In the genomic region with DNA sequence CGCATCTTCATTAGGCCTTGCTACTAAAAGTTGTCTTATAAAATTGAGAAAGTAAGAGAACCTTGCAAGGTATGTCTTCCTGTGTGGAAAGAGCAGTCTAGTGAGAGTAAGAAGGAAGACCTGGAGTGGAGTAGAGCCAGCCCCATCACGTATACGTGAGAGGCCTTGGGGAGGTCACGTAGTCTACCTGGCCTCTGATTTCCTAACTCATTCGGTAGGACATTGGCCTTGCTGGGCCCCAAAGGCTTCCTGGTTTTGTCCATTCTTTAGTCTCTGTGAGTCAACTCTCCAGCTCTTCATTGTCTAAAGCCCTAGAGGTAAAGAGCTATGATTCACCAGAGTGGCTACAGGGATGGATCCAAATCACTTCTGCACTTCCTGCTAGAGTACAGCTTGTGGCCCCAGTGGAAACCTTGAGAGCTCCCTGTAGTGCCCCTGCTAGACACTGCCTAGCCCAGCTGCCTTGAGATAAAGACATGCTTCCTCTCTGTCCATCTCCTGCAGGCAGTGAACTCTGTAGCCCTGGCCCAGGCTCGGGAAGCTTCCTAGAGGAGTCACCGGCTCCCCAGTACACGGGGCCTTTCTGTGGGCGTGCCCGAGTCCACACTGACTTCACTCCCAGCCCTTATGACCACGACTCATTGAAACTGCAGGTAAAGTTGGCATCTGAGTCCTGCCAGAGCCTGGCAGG, we compare ENCODE assay signal across 26 mouse cellular contexts. TPM values are rescaled to one million over a fixed set of nuclear protein-coding genes. Genes with fewer than 3 reads are reported as not detected.
DNase-seq lines count a peak whose midpoint lies in the region; ATAC-seq lines count a peak whose summit lies in the region.
"Had no signal": no experiment of that assay in that cellular context is flagged by ENCODE, and none has a peak within 500 bp of the region (broad histone marks: within the 10 kb centered on the region; RNA-seq: fewer than 3 reads in every experiment).

No protein-coding gene starts in this region.

- H3K4me2 ChIP-seq in intestine, embryonic 15.5 days (replicated peaks), result no peak overlapping the region
- no peak overlapping the region for H3K4me2 ChIP-seq in stomach, embryonic 16.5 days (ENCODE audit: low read depth, low read length)
- H3K4me2 ChIP-seq: forebrain, embryonic 13.5 days; heart, embryonic 13.5 days; hindbrain, embryonic 12.5 days; hindbrain, embryonic 15.5 days had no signal

- peak; percentile 72 for ATAC-seq in intestine, embryonic 15.5 days
- ATAC-seq in stomach, embryonic 16.5 days (ENCODE audit: insufficient read depth, low FRiP score), result peak; percentile 33; the same call in 1 of the 2 replicates
- ATAC-seq in inflammation-experienced regulatory T-cells, adult 6 months, result no peak
- ATAC-seq: activated CD4-positive, CD25-positive, alpha-beta regulatory T cell, adult 4 months; forebrain, embryonic 13.5 days; forebrain, embryonic 16.5 days had no signal

- no peak overlapping the region for H3K4me3 ChIP-seq in intestine, embryonic 15.5 days (replicated peaks)
- H3K4me3 ChIP-seq in stomach, embryonic 16.5 days (replicated peaks; ENCODE audit: low read length), result no peak overlapping the region
- H3K4me3 ChIP-seq: forebrain, embryonic 10.5 days; forebrain, embryonic 13.5 days; heart, embryonic 13.5 days; hindbrain, embryonic 12.5 days; hindbrain, embryonic 15.5 days had no signal

- 79% methylated on average over 11 of the region's 11 CpGs for WGBS in intestine, embryonic 15.5 days
- 76% methylated on average over 11 of the region's 11 CpGs for WGBS in stomach, embryonic 16.5 days

- no peaks in the 10 kb centered on the region for H3K4me1 ChIP-seq in intestine, embryonic 15.5 days (replicated peaks)
- no peaks in the 10 kb centered on the region for H3K4me1 ChIP-seq in stomach, embryonic 16.5 days (ENCODE audit: control insufficient read depth, insufficient read depth, low read length)
- H3K4me1 ChIP-seq: forebrain, embryonic 13.5 days; heart, embryonic 13.5 days; hindbrain, embryonic 12.5 days; hindbrain, embryonic 15.5 days had no signal

- H3K36me3 ChIP-seq in intestine, embryonic 15.5 days, result no peaks in the 10 kb centered on the region
- H3K36me3 ChIP-seq in stomach, embryonic 16.5 days (ENCODE audit: control insufficient read depth, insufficient read depth, low read length), result no peaks in the 10 kb centered on the region
- H3K36me3 ChIP-seq: forebrain, embryonic 10.5 days; G1E; heart, embryonic 13.5 days; hindbrain, embryonic 12.5 days; hindbrain, embryonic 15.5 days had no signal

- peak; percentile 44 for DNase-seq in heart, adult 11 months
- no peak for DNase-seq in heart, postnatal 25 days (ENCODE audit: low spot score)
- peak; percentile 20 for DNase-seq in 416B (ENCODE audit: low read depth)
- DNase-seq in yolk sac, embryonic 10.5 days (ENCODE audit: low spot score), result no peak
- DNase-seq in ovary, postnatal 10 days (ENCODE audit: low spot score), result no peak
- DNase-seq: adrenal gland, adult 8-10 months; adrenal gland, postnatal 25 days; cerebellum, adult 18-20 months; cerebellum, adult 9-10 months; cerebellum, postnatal 14 days; gastrocnemius, postnatal 14 days; heart, adult 18-20 months; heart, postnatal 14 days; kidney, adult 11 months had no signal

- H3K9ac ChIP-seq in intestine, embryonic 15.5 days, result no peak overlapping the region
- H3K9ac ChIP-seq in stomach, embryonic 16.5 days (ENCODE audit: low read length), result no peak overlapping the region
- H3K9ac ChIP-seq: forebrain, embryonic 13.5 days; heart, embryonic 13.5 days; hindbrain, embryonic 12.5 days; hindbrain, embryonic 15.5 days had no signal

- H3K27me3 ChIP-seq in intestine, embryonic 15.5 days (replicated peaks), result no peaks in the 10 kb centered on the region
- no peaks in the 10 kb centered on the region for H3K27me3 ChIP-seq in stomach, embryonic 16.5 days (ENCODE audit: control insufficient read depth, insufficient read depth, low read length)
- H3K27me3 ChIP-seq: CH12.LX; forebrain, embryonic 13.5 days; hindbrain, embryonic 12.5 days; hindbrain, embryonic 15.5 days had no signal

- intact Hi-C loops in heart, postnatal 25 days (cut with DNase I), result no loop called here

- no peaks in the 10 kb centered on the region for H3K9me3 ChIP-seq in intestine, embryonic 15.5 days
- no peaks in the 10 kb centered on the region for H3K9me3 ChIP-seq in stomach, embryonic 16.5 days (replicated peaks; ENCODE audit: control insufficient read depth, low read length)
- H3K9me3 ChIP-seq: forebrain, embryonic 10.5 days; forebrain, embryonic 13.5 days; G1E; heart, embryonic 13.5 days; hindbrain, embryonic 12.5 days; hindbrain, embryonic 15.5 days had no signal

- no peak overlapping the region for H3K27ac ChIP-seq in intestine, embryonic 15.5 days
- H3K27ac ChIP-seq in stomach, embryonic 16.5 days (ENCODE audit: low read length), result no peak overlapping the region
- H3K27ac ChIP-seq: forebrain, embryonic 10.5 days; forebrain, embryonic 13.5 days; heart, embryonic 13.5 days; hindbrain, embryonic 12.5 days; hindbrain, embryonic 15.5 days had no signal

RNA-seq across cellular contexts. Expression of a gene that starts 12.1 kb away (rescaled TPM):
- 1 to 10 TPM in 1 of 2 experiments, under 1 TPM in 1; 0.84 to 1.2 TPM for total RNA-seq in heart, postnatal 25 days (2021)
- 3.1 and 3.4 TPM in 2 replicates for polyA plus RNA-seq in intestine, embryonic 15.5 days (2015; fragmentation: Nextera tagmentation; extraction: Ambion mirVana)
- polyA plus RNA-seq in stomach, embryonic 16.5 days (2015; fragmentation: Nextera tagmentation; extraction: Ambion mirVana), result 4.3 and 5.0 TPM in 2 replicates
- 100 to 1,000 TPM; 303 to 376 (median 360) TPM for polyA plus RNA-seq in inflammation-experienced regulatory T-cells, adult 6 months (2017; shearing (Covaris generic))

RNA-seq across cellular contexts. Expression of a gene that starts 49.8 kb away (rescaled TPM):
- total RNA-seq in heart, postnatal 25 days (2021), result 1 to 10 TPM; 2.7 to 3.6 TPM
- polyA plus RNA-seq in intestine, embryonic 15.5 days (2015; fragmentation: Nextera tagmentation; extraction: Ambion mirVana), result 3.4 and 4.0 TPM in 2 replicates
- polyA plus RNA-seq in stomach, embryonic 16.5 days (2015; fragmentation: Nextera tagmentation; extraction: Ambion mirVana), result 1.3 and 1.4 TPM in 2 replicates
- 1 to 10 TPM in 1 of 3 experiments, under 1 TPM in 2; 0.50 to 2.7 (median 0.71) TPM for polyA plus RNA-seq in inflammation-experienced regulatory T-cells, adult 6 months (2017; shearing (Covaris generic))

RNA-seq across cellular contexts. Expression of a gene that starts 50.3 kb away (rescaled TPM):
- 10 to 100 TPM; 26.5 to 35.8 TPM for total RNA-seq in heart, postnatal 25 days (2021)
- polyA plus RNA-seq in intestine, embryonic 15.5 days (2015; fragmentation: Nextera tagmentation; extraction: Ambion mirVana), result 8.2 and 9.1 TPM in 2 replicates
- polyA plus RNA-seq in stomach, embryonic 16.5 days (2015; fragmentation: Nextera tagmentation; extraction: Ambion mirVana), result 4.6 and 6.1 TPM in 2 replicates
- polyA plus RNA-seq in inflammation-experienced regulatory T-cells, adult 6 months (2017; shearing (Covaris generic)), result 1 to 10 TPM in 2 of 3 experiments, under 1 TPM in 1; 0.91 to 2.3 (median 1.4) TPM

Comparison
In these comparisons a context has a peak if more than half of its experiments do, and no peak if none do; other contexts are left out.
1. DNase-seq: peak in heart, adult 11 months (single experiment) and 416B (single experiment); none in heart, postnatal 25 days (single experiment), yolk sac, embryonic 10.5 days (single experiment) and ovary, postnatal 10 days (single experiment).
2. RNA of a gene that starts 12.1 kb away (polyA plus RNA-seq): 303 to 376 TPM in inflammation-experienced regulatory T-cells, adult 6 months; 4.3 to 5.0 TPM in stomach, embryonic 16.5 days and 3.1 to 3.4 TPM in intestine, embryonic 15.5 days; every median in the first group is over 10 times any median in the second.